Mouse (Mus musculus) liver, embryonic 16.5 days (tissue): Measurements from ENCODE around the gene Anxa7. TPM values are rescaled to one million over a fixed set of nuclear protein-coding genes. Genes with fewer than 3 reads are reported as not detected.

Experiments used
- ATAC-seq: fragments of 200-750 bp; cut with Nextera tagmentation; 2 replicates; pipeline ENCODE4 v1.8.0; 2017; ENCODE audit warnings: low read depth, mild to moderate bottlenecking, moderate number of reproducible peaks, moderate library complexity
- H3K27ac ChIP-seq: fragments of 300-500 bp; sonication (generic); 2 replicates; pipeline ENCODE4 v1.5.1; 2014; ENCODE audit warnings: mild to moderate bottlenecking, low read length
- H3K27me3 ChIP-seq: fragments of 300-500 bp; sonication (generic); 2 replicates; pipeline ENCODE4 v1.6.1; 2014; ENCODE audit warnings: low read depth, low read length, mixed read lengths; ENCODE audit not compliant: control insufficient read depth, insufficient read depth
- H3K36me3 ChIP-seq: fragments of 300-500 bp; sonication (generic); 2 replicates; pipeline ENCODE4 v1.6.1; 2014; ENCODE audit warnings: mild to moderate bottlenecking; ENCODE audit not compliant: control insufficient read depth, insufficient read depth
- H3K4me1 ChIP-seq: fragments of 300-500 bp; sonication (generic); 2 replicates; pipeline ENCODE4 v1.6.1; 2014; ENCODE audit warnings: low read depth, low read length, mixed read lengths; ENCODE audit not compliant: control insufficient read depth
- H3K4me2 ChIP-seq: fragments of 300-500 bp; sonication (generic); 2 replicates; pipeline ENCODE4 v1.6.1; 2014; ENCODE audit warnings: low read depth, low read length, mixed read lengths
- H3K4me3 ChIP-seq: fragments of 300-500 bp; sonication (generic); 2 replicates; pipeline ENCODE4 v1.5.1; 2014; ENCODE audit warnings: low read depth, mild to moderate bottlenecking, low read length
- H3K9ac ChIP-seq: fragments of 300-500 bp; sonication (generic); 2 replicates; pipeline ENCODE4 v1.6.1; 2014; ENCODE audit warnings: low read depth, low read length
- H3K9me3 ChIP-seq: fragments of 300-500 bp; sonication (generic); replicated peaks from 2 replicates; pipeline ENCODE4 v1.6.1; 2016; ENCODE audit warnings: low read length; ENCODE audit not compliant: control insufficient read depth
- WGBS: fragments of 180-500 bp; shearing (Covaris S2); extraction: QIAGEN DNeasy Blood & Tissue Kit; methylation state at CpG from one replicate; pipeline ENCODE4 v1.1.7; 2014; ENCODE audit not compliant: insufficient replicate concordance; 5-methylcytosine and 5-hydroxymethylcytosine counted together
- polyA plus RNA-seq: library from polyadenylated mRNA; unstranded; fragments of >200 nt; fragmentation: Nextera tagmentation; extraction: Ambion mirVana; gene quantifications from 2 replicates; pipeline ENCODE4 v1.2.1, GENCODE M21; 2015

The Anxa7 gene
- polyA plus RNA-seq, 1 experiment from 2014 or later: 40.3 TPM

GRCm38 (mm10) chr14:20451765-20452331, 28.1 kb downstream of the Anxa7 start, which contains the start of gene Cfap70:
Gene Cfap70, minus strand, starts transcription at chr14:20452226.
- Histone ChIP-seq H3K4me2 (peak within 1 kb of the TSS; percentile 64), H3K4me1 (peaks cover 7% of the 10 kb centered on the region), H3K27me3 (no peaks in the 10 kb centered on the region), H3K4me3 (peak within 1 kb of the TSS; percentile 44), H3K9me3 (no peaks in the 10 kb centered on the region), H3K9ac (peak within 1 kb of the TSS; percentile 1; the same call in 1 of the 2 replicates), H3K27ac (no peak within 1 kb of the TSS), H3K36me3 (peaks cover 11% of the 10 kb centered on the region; the same call in 1 of the 2 replicates)
- peak; percentile 73 for ATAC-seq
- WGBS: 4% methylated on average over 15 of the region's 15 CpGs

GRCm38 (mm10) chr14:20451302-20451701, 28.6 kb downstream of the Anxa7 start:
- peak overlapping the region; percentile 64 for H3K4me2 ChIP-seq
- H3K27me3 ChIP-seq: no peaks in the 10 kb centered on the region
- H3K4me1 ChIP-seq: peaks cover 7% of the 10 kb centered on the region
- no peaks in the 10 kb centered on the region for H3K9me3 ChIP-seq
- peak overlapping the region; percentile 44 for H3K4me3 ChIP-seq
- 23% methylated on average over 2 of the region's 2 CpGs for WGBS
- H3K36me3 ChIP-seq: peaks cover 7% of the 10 kb centered on the region; the same call in 1 of the 2 replicates
- H3K27ac ChIP-seq: no peak overlapping the region
- peak overlapping the region; percentile 1; the same call in 1 of the 2 replicates for H3K9ac ChIP-seq
- 0 out of 2 replicates have a peak, but pooled peaks have one; percentile 49 for ATAC-seq

- Histone ChIP-seq H3K36me3 (no peaks in the 10 kb centered on the region), H3K4me2 (no peak overlapping the region), H3K4me3 (no peak overlapping the region), H3K9me3 (no peaks in the 10 kb centered on the region), H3K27ac (no peak overlapping the region), H3K9ac (no peak overlapping the region), H3K27me3 (no peaks in the 10 kb centered on the region), H3K4me1 (peaks cover 5% of the 10 kb centered on the region)
- ATAC-seq: no peak
- WGBS: 64% methylated on average over 12 of the region's 12 CpGs
Measured at GRCm38 (mm10) chr14:20447209-20447608, 32.7 kb downstream of the Anxa7 start.

- WGBS: 69% methylated on average over 17 of the region's 17 CpGs
- H3K4me3 ChIP-seq: no peak overlapping the region
- no peaks in the 10 kb centered on the region for H3K36me3 ChIP-seq
- ATAC-seq: no peak
- no peak overlapping the region for H3K9ac ChIP-seq
- H3K27ac ChIP-seq: no peak overlapping the region
- no peaks in the 10 kb centered on the region for H3K4me1 ChIP-seq
- no peak overlapping the region for H3K4me2 ChIP-seq
- no peaks in the 10 kb centered on the region for H3K27me3 ChIP-seq
- no peaks in the 10 kb centered on the region for H3K9me3 ChIP-seq
Measured at GRCm38 (mm10) chr14:20442252-20442651, 37.7 kb downstream of the Anxa7 start.

GRCm38 (mm10) chr14:20436976-20437375, 43.0 kb downstream of the Anxa7 start:
- Histone ChIP-seq H3K36me3 (no peaks in the 10 kb centered on the region), H3K9me3 (no peaks in the 10 kb centered on the region), H3K9ac (no peak overlapping the region), H3K27ac (no peak overlapping the region), H3K4me1 (no peaks in the 10 kb centered on the region), H3K4me3 (no peak overlapping the region), H3K4me2 (no peak overlapping the region), H3K27me3 (no peaks in the 10 kb centered on the region)
- no peak for ATAC-seq
- WGBS: 39% methylated on average over 6 of the region's 6 CpGs

GRCm38 (mm10) chr14:20432420-20432819, 47.5 kb downstream of the Anxa7 start:
- no peak for ATAC-seq
- Histone ChIP-seq H3K4me2 (no peak overlapping the region), H3K4me1 (no peaks in the 10 kb centered on the region), H3K27ac (no peak overlapping the region), H3K4me3 (no peak overlapping the region), H3K9me3 (no peaks in the 10 kb centered on the region), H3K36me3 (no peaks in the 10 kb centered on the region), H3K9ac (no peak overlapping the region), H3K27me3 (no peaks in the 10 kb centered on the region)
- 72% methylated on average over 4 of the region's 4 CpGs for WGBS

- Histone ChIP-seq H3K27me3 (no peaks in the 10 kb centered on the region), H3K27ac (no peak overlapping the region), H3K9ac (no peak overlapping the region), H3K4me1 (no peaks in the 10 kb centered on the region), H3K4me2 (no peak overlapping the region), H3K9me3 (no peaks in the 10 kb centered on the region), H3K36me3 (no peaks in the 10 kb centered on the region), H3K4me3 (no peak overlapping the region)
- no peak for ATAC-seq
- WGBS: 64% methylated on average over 6 of the region's 6 CpGs
Measured at GRCm38 (mm10) chr14:20431726-20432125, 48.2 kb downstream of the Anxa7 start.

GRCm38 (mm10) chr14:20429833-20430232, 50.1 kb downstream of the Anxa7 start:
- ATAC-seq: no peak
- H3K27ac ChIP-seq: no peak overlapping the region
- H3K4me2 ChIP-seq: no peak overlapping the region
- no peaks in the 10 kb centered on the region for H3K36me3 ChIP-seq
- H3K9me3 ChIP-seq: no peaks in the 10 kb centered on the region
- no peak overlapping the region for H3K4me3 ChIP-seq
- H3K9ac ChIP-seq: no peak overlapping the region
- no peaks in the 10 kb centered on the region for H3K4me1 ChIP-seq
- no peaks in the 10 kb centered on the region for H3K27me3 ChIP-seq
- WGBS: 43% methylated on average over 1 of the region's 1 CpGs

- no peaks in the 10 kb centered on the region for H3K27me3 ChIP-seq
Measured at GRCm38 (mm10) chr14:20428593-20428992, 51.3 kb downstream of the Anxa7 start.

More at GRCm38 (mm10) chr14:20428593-20428992, 51.3 kb downstream of the Anxa7 start:
- ATAC-seq: no peak
- H3K4me1 ChIP-seq: no peaks in the 10 kb centered on the region
- no peak overlapping the region for H3K4me3 ChIP-seq
- H3K9ac ChIP-seq: no peak overlapping the region
- H3K36me3 ChIP-seq: no peaks in the 10 kb centered on the region
- 27% methylated on average over 1 of the region's 1 CpGs for WGBS
- H3K9me3 ChIP-seq: no peaks in the 10 kb centered on the region
- H3K4me2 ChIP-seq: no peak overlapping the region
- H3K27ac ChIP-seq: no peak overlapping the region
